In the genomic region with DNA sequence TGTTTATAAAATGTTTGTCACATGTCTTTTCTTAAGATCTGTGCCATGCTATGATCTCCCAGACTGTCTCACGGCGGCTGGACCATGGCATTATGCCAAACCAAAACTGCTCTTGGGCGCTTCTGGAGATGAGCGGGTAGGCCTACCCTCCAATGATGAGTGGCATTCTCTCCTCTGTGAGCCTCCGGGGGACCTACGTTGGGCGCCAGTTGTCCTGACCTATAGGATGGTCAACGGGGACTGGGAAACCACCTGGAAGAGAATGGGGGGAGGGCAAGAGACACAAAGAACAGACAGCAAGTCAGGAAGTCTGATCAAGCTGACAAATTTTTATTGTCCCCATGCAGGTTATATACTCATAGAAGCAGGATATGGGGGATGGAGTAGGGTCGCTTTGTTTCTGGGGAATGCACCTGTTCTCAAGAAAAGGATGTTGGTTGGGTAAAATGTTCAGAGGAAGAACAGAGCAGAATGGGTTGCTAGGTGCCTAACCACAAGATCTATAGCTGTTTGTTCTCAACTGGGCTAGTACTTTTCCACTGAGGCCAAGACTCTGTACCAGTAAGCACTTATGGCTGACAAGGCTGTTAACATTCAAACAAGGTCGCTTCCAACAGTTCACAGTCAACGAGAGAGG, we compare ENCODE assay signal across 38 mouse cellular contexts. TPM values are rescaled to one million over a fixed set of nuclear protein-coding genes. Genes with fewer than 3 reads are reported as not detected.
DNase-seq lines count a peak whose midpoint lies in the region; ATAC-seq lines count a peak whose summit lies in the region.
"Had no signal": no experiment of that assay in that cellular context is flagged by ENCODE, and none has a peak within 500 bp of the region (broad histone marks: within the 10 kb centered on the region; RNA-seq: fewer than 3 reads in every experiment).

No protein-coding gene starts in this region.

- DNase-seq in CD4-positive helper T cell, adult 2 months (ENCODE audit: low read depth, low spot score) = peak; percentile 91
- DNase-seq in CD8-positive naive resting alpha-beta T cell, adult 2 months (ENCODE audit: low read depth in 2 of 2, low spot score in 2 of 2) = peak; percentile 67 to 72
- DNase-seq in naive thymus-derived CD4-positive, alpha-beta T cell, adult 2 months (ENCODE audit: low read depth) = peak; percentile 93
- peak; percentile 69 for DNase-seq in thymus, postnatal 25 days
- DNase-seq in gastrocnemius, postnatal 36 days = no peak
- DNase-seq in forebrain, embryonic 11.5 days (ENCODE audit: low spot score) = no peak
- DNase-seq: adrenal gland, postnatal 25 days; cerebellum, adult 11-12 months; cerebellum, adult 9-11 months; embryo, embryonic 11 days; heart, postnatal 14 days; kidney, postnatal 25 days; lung, embryonic 14.5 days; retina, postnatal 1 day had no signal

- WGBS in forebrain, embryonic 11.5 days = 94% methylated on average over 11 of the region's 11 CpGs

- no peak overlapping the region for H3K4me2 ChIP-seq in forebrain, embryonic 11.5 days (ENCODE audit: low read depth, low read length, severe bottlenecking)
- H3K4me2 ChIP-seq: embryonic facial prominence, embryonic 12.5 days; heart, embryonic 13.5 days; hindbrain, embryonic 12.5 days; limb, embryonic 12.5 days; liver, embryonic 15.5 days; lung, embryonic 14.5 days; midbrain, embryonic 12.5 days had no signal

- H3K9me3 ChIP-seq in forebrain, embryonic 11.5 days (ENCODE audit: control insufficient read depth, low read length) = no peaks in the 10 kb centered on the region
- H3K9me3 ChIP-seq: embryonic facial prominence, embryonic 12.5 days; G1E; limb, embryonic 12.5 days; liver, embryonic 15.5 days; midbrain, embryonic 12.5 days had no signal

- H3K27ac ChIP-seq in forebrain, embryonic 11.5 days (ENCODE audit: low read depth, low read length) = no peak overlapping the region
- H3K27ac ChIP-seq: embryonic facial prominence, embryonic 12.5 days; forebrain, embryonic 10.5 days; heart, embryonic 13.5 days; hindbrain, embryonic 12.5 days; hindbrain, postnatal 0 days; limb, embryonic 12.5 days; liver, embryonic 15.5 days; midbrain, embryonic 12.5 days had no signal

- intact Hi-C loops in gastrocnemius, postnatal 36 days (cut with DNase I) = no loop called here

- H3K36me3 ChIP-seq in forebrain, embryonic 11.5 days (ENCODE audit: control insufficient read depth, insufficient read depth, low read length) = no peaks in the 10 kb centered on the region
- H3K36me3 ChIP-seq: embryonic facial prominence, embryonic 12.5 days; forebrain, embryonic 10.5 days; G1E; heart, embryonic 13.5 days; hindbrain, embryonic 12.5 days; limb, embryonic 12.5 days; liver, embryonic 15.5 days; midbrain, embryonic 12.5 days had no signal

- no peak overlapping the region for H3K4me3 ChIP-seq in forebrain, embryonic 11.5 days (ENCODE audit: low read depth, low read length)
- H3K4me3 ChIP-seq: embryonic facial prominence, embryonic 12.5 days; forebrain, embryonic 10.5 days; heart, embryonic 13.5 days; hindbrain, embryonic 12.5 days; limb, embryonic 12.5 days; liver, embryonic 15.5 days; midbrain, embryonic 12.5 days had no signal

- H3K4me1 ChIP-seq in forebrain, embryonic 11.5 days (replicated peaks; ENCODE audit: control insufficient read depth, insufficient read depth, low read length) = no peaks in the 10 kb centered on the region
- H3K4me1 ChIP-seq: embryonic facial prominence, embryonic 12.5 days; hindbrain, embryonic 12.5 days; limb, embryonic 12.5 days; liver, embryonic 15.5 days; midbrain, embryonic 12.5 days had no signal

- no peak overlapping the region for H3K9ac ChIP-seq in forebrain, embryonic 11.5 days (ENCODE audit: low read length)
- H3K9ac ChIP-seq: embryonic facial prominence, embryonic 12.5 days; heart, embryonic 13.5 days; hindbrain, embryonic 12.5 days; limb, embryonic 12.5 days; liver, embryonic 15.5 days; lung, embryonic 14.5 days; midbrain, embryonic 12.5 days had no signal

- H3K27me3 ChIP-seq in forebrain, embryonic 11.5 days (ENCODE audit: control insufficient read depth, insufficient read depth, low read length) = no peaks in the 10 kb centered on the region
- H3K27me3 ChIP-seq: embryonic facial prominence, embryonic 12.5 days; heart, embryonic 13.5 days; hindbrain, embryonic 12.5 days; limb, embryonic 12.5 days; liver, embryonic 15.5 days; midbrain, embryonic 12.5 days had no signal

- no peak for ATAC-seq in forebrain, embryonic 11.5 days (replicated peaks; ENCODE audit: low FRiP score)
- no peak for ATAC-seq in frontal cortex, adult (ENCODE audit: low TSS enrichment)
- ATAC-seq: forebrain, embryonic 16.5 days; hindbrain, postnatal 0 days; intestine, postnatal 0 days had no signal

RNA-seq across cellular contexts. Expression of a gene that starts 9.3 kb away (rescaled TPM):
- 1 to 10 TPM in 1 of 2 experiments, not detected in 1; 1.2 TPM for total RNA-seq in gastrocnemius, postnatal 36 days (2021)
- not detected in 2 replicates for polyA plus RNA-seq in forebrain, embryonic 11.5 days (2014; fragmentation: Nextera tagmentation; extraction: Ambion mirVana)
- total RNA-seq: adrenal gland, postnatal 25 days; G1E; heart, adult 8-10 months; heart, postnatal 14 days; hindbrain, postnatal 0 days; layer of hippocampus, adult 18-20 months; layer of hippocampus, postnatal 10 days; left cerebral cortex, adult 18-20 months; left cerebral cortex, postnatal 25 days; liver, adult 2 months; megakaryocyte progenitor cell, adult 5-6 weeks had no signal
- polyA plus RNA-seq: embryonic facial prominence, embryonic 12.5 days; forebrain, embryonic 10.5 days; forebrain, embryonic 16.5 days; G1E; gonadal fat pad, adult 2 months; heart, embryonic 13.5 days; hindbrain, embryonic 12.5 days; hindbrain, postnatal 0 days; intestine, postnatal 0 days; kidney, embryonic 14.5 days; limb, embryonic 12.5 days; liver, adult 2 months; liver, embryonic 15.5 days; lung, embryonic 14.5 days; midbrain, embryonic 12.5 days; neural tube, embryonic 14.5 days; testis, adult 2 months had no signal

RNA-seq across cellular contexts. Expression of a gene that starts 27.4 kb away (rescaled TPM):
- under 1 TPM; 0.37 to 0.41 TPM for total RNA-seq in gastrocnemius, postnatal 36 days (2021)
- polyA plus RNA-seq in forebrain, embryonic 11.5 days (2014; fragmentation: Nextera tagmentation; extraction: Ambion mirVana) = 0.07 and 0.12 TPM in 2 replicates
- total RNA-seq: megakaryocyte progenitor cell, adult 5-6 weeks had no signal
- polyA plus RNA-seq: G1E had no signal

RNA-seq across cellular contexts. Expression of a gene that starts 27.6 kb away (rescaled TPM):
- total RNA-seq in gastrocnemius, postnatal 36 days (2021) = 1 to 10 TPM; 4.6 to 6.6 TPM
- 0.71 and 1.1 TPM in 2 replicates for polyA plus RNA-seq in forebrain, embryonic 11.5 days (2014; fragmentation: Nextera tagmentation; extraction: Ambion mirVana)
- total RNA-seq: G1E had no signal
- polyA plus RNA-seq: G1E had no signal

RNA-seq across cellular contexts. Expression of a gene that starts 38.6 kb away (rescaled TPM):
- not detected for total RNA-seq in gastrocnemius, postnatal 36 days (2021)
- not detected in 2 replicates for polyA plus RNA-seq in forebrain, embryonic 11.5 days (2014; fragmentation: Nextera tagmentation; extraction: Ambion mirVana)
- total RNA-seq: adrenal gland, postnatal 25 days; gastrocnemius, adult 8-10 months; heart, adult 8-10 months; hindbrain, postnatal 0 days; layer of hippocampus, postnatal 10 days; liver, adult 2 months; megakaryocyte progenitor cell, adult 5-6 weeks had no signal
- polyA plus RNA-seq: embryonic facial prominence, embryonic 12.5 days; forebrain, embryonic 16.5 days; G1E; heart, embryonic 13.5 days; hindbrain, embryonic 12.5 days; intestine, postnatal 0 days; kidney, embryonic 14.5 days; limb, embryonic 12.5 days; liver, adult 2 months; liver, embryonic 15.5 days; lung, embryonic 14.5 days; midbrain, embryonic 12.5 days had no signal

RNA-seq across cellular contexts. Expression of a gene that starts 44.0 kb away (rescaled TPM):
- 10 to 100 TPM; 45.8 to 73.6 TPM for total RNA-seq in gastrocnemius, postnatal 36 days (2021)
- polyA plus RNA-seq in forebrain, embryonic 11.5 days (2014; fragmentation: Nextera tagmentation; extraction: Ambion mirVana) = 0.27 TPM in 1 of 2 replicates, not detected in the other
- polyA plus RNA-seq: G1E; liver, adult 2 months; lung, embryonic 14.5 days; midbrain, embryonic 12.5 days had no signal

Comparison
In these comparisons a context has a peak if more than half of its experiments do, and no peak if none do; other contexts are left out.
1. DNase-seq: peak in CD4-positive helper T cell, adult 2 months (single experiment), CD8-positive naive resting alpha-beta T cell, adult 2 months (2 of 2), naive thymus-derived CD4-positive, alpha-beta T cell, adult 2 months (single experiment) and thymus, postnatal 25 days (single experiment); none in gastrocnemius, postnatal 36 days (0 of 2) and forebrain, embryonic 11.5 days (single experiment).